In the genomic region with DNA sequence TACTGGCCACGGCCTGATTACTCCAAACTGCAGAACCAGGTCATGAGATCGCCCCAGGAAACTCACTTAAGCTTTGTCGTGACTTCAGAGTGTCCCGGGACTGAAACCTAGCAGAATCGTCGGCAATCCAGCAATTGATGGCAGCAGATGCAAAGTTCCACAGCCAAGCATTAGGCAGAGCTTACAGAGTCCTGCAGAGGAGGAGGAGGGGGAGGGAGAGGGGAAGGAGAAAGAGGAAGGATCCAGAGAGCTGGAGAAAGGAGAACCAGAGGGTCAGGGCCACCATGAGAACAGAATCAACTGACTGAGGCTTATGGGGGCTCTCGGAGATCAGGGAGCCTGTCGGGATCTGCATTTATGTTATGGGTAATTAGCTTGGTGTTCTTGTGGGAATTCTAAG, we compare ENCODE assay signal across 20 mouse cellular contexts.
"Had no signal": no experiment of that assay in that cellular context is flagged by ENCODE, and none has a peak within 500 bp of the region (broad histone marks: within the 10 kb centered on the region; RNA-seq: fewer than 3 reads in every experiment).

No protein-coding gene starts in this region.

- H3K36me3 ChIP-seq: midbrain, embryonic 10.5 days; midbrain, embryonic 12.5 days; neural tube, embryonic 15.5 days; stomach, embryonic 15.5 days had no signal

- DNase-seq: lung, adult 18-20 months; lung, embryonic 14.5 days; lung, postnatal 14 days; lung, postnatal 36 days; midbrain, embryonic 14.5 days; retina, postnatal 1 day; right cerebral cortex, adult 18-20 months; right cerebral cortex, postnatal 25 days; right cerebral cortex, postnatal 4 days; thymus, postnatal 14 days; thymus, postnatal 36 days had no signal

- H3K27ac ChIP-seq: macrophage; midbrain, embryonic 10.5 days; midbrain, embryonic 12.5 days; neural tube, embryonic 13.5 days; neural tube, embryonic 15.5 days; stomach, embryonic 15.5 days; stomach, postnatal 0 days had no signal

- H3K4me1 ChIP-seq: midbrain, embryonic 10.5 days; midbrain, embryonic 12.5 days; neural tube, embryonic 13.5 days; neural tube, embryonic 15.5 days; stomach, embryonic 15.5 days had no signal

- H3K9me3 ChIP-seq: midbrain, embryonic 10.5 days; midbrain, embryonic 12.5 days; neural tube, embryonic 13.5 days; neural tube, embryonic 15.5 days; stomach, embryonic 15.5 days had no signal

- H3K9ac ChIP-seq: lung, embryonic 14.5 days; midbrain, embryonic 12.5 days; neural tube, embryonic 13.5 days; neural tube, embryonic 15.5 days; stomach, embryonic 15.5 days had no signal

- H3K4me3 ChIP-seq: midbrain, embryonic 10.5 days; midbrain, embryonic 12.5 days; myocyte; neural tube, embryonic 13.5 days; neural tube, embryonic 15.5 days; stomach, embryonic 15.5 days had no signal

- H3K4me2 ChIP-seq: lung, embryonic 14.5 days; midbrain, embryonic 12.5 days; neural tube, embryonic 13.5 days; neural tube, embryonic 15.5 days; stomach, embryonic 15.5 days had no signal

- ATAC-seq: midbrain, embryonic 16.5 days had no signal

- H3K27me3 ChIP-seq: midbrain, embryonic 12.5 days; neural tube, embryonic 13.5 days; neural tube, embryonic 15.5 days; stomach, embryonic 15.5 days had no signal
